9 mouse cellular contexts compared by ENCODE assay signal in genomic region chr11:32384135-32384801, GRCm38 (mm10). TPM values are rescaled to one million over a fixed set of nuclear protein-coding genes. Genes with fewer than 3 reads are reported as not detected.
DNase-seq lines count a peak whose midpoint lies in the region; ATAC-seq lines count a peak whose summit lies in the region.
"Had no signal": no experiment of that assay in that cellular context is flagged by ENCODE, and none has a peak within 500 bp of the region (broad histone marks: within the 10 kb centered on the region; RNA-seq: fewer than 3 reads in every experiment).

No protein-coding gene starts in this region.

- no peaks in the 10 kb centered on the region for H3K27me3 ChIP-seq in kidney, embryonic 14.5 days (ENCODE audit: control insufficient read depth, insufficient read depth, low read length)
- no peaks in the 10 kb centered on the region for H3K27me3 ChIP-seq in embryonic facial prominence, embryonic 13.5 days
- H3K27me3 ChIP-seq in hindbrain, embryonic 15.5 days: no peaks in the 10 kb centered on the region
- H3K27me3 ChIP-seq in neural tube, embryonic 12.5 days (replicated peaks): no peaks in the 10 kb centered on the region

- no peak overlapping the region for H3K4me2 ChIP-seq in kidney, embryonic 14.5 days (replicated peaks; ENCODE audit: low read depth, low read length)
- peak overlapping the region; percentile 22; the same call in 1 of the 2 replicates for H3K4me2 ChIP-seq in embryonic facial prominence, embryonic 13.5 days
- H3K4me2 ChIP-seq in hindbrain, embryonic 15.5 days: no peak overlapping the region
- H3K4me2 ChIP-seq in neural tube, embryonic 12.5 days (replicated peaks): no peak overlapping the region

- no peak for DNase-seq in kidney, postnatal 10 days
- DNase-seq in left cerebral cortex, adult 11 months (ENCODE audit: low spot score): no peak
- no peak for DNase-seq in urinary bladder, adult 18-20 months (ENCODE audit: low spot score in 2 of 2)
- no peak for DNase-seq in gastrocnemius, adult 8-10 months (ENCODE audit: low spot score in 2 of 2)

- H3K4me1 ChIP-seq in kidney, embryonic 14.5 days (ENCODE audit: control insufficient read depth, insufficient read depth, low read length): peaks cover 7% of the 10 kb centered on the region
- peaks cover 27% of the 10 kb centered on the region for H3K4me1 ChIP-seq in embryonic facial prominence, embryonic 13.5 days
- peaks cover 8% of the 10 kb centered on the region; the same call in 1 of the 2 replicates for H3K4me1 ChIP-seq in hindbrain, embryonic 15.5 days (replicated peaks)
- H3K4me1 ChIP-seq in neural tube, embryonic 12.5 days: peaks cover 13% of the 10 kb centered on the region

- H3K9ac ChIP-seq in kidney, embryonic 14.5 days (ENCODE audit: low read depth, low read length): 0 out of 2 replicates have a peak overlapping the region, but pooled peaks have one; percentile 2
- 0 out of 2 replicates have a peak overlapping the region, but pooled peaks have one; percentile 27 for H3K9ac ChIP-seq in embryonic facial prominence, embryonic 13.5 days
- no peak overlapping the region for H3K9ac ChIP-seq in hindbrain, embryonic 15.5 days
- H3K9ac ChIP-seq in neural tube, embryonic 12.5 days: no peak overlapping the region

- WGBS in kidney, embryonic 14.5 days: 62% methylated on average over 7 of the region's 7 CpGs
- WGBS in embryonic facial prominence, embryonic 13.5 days: 74% methylated on average over 7 of the region's 7 CpGs
- WGBS in hindbrain, embryonic 15.5 days: 28% methylated on average over 7 of the region's 7 CpGs
- WGBS in neural tube, embryonic 12.5 days: 41% methylated on average over 7 of the region's 7 CpGs

- H3K4me3 ChIP-seq in kidney, embryonic 14.5 days (ENCODE audit: low read length): no peak overlapping the region
- H3K4me3 ChIP-seq in embryonic facial prominence, embryonic 13.5 days: no peak overlapping the region
- no peak overlapping the region for H3K4me3 ChIP-seq in hindbrain, embryonic 15.5 days
- H3K4me3 ChIP-seq in neural tube, embryonic 12.5 days: no peak overlapping the region
- H3K4me3 ChIP-seq: erythroblast, embryonic 14.5 days had no signal

- H3K27ac ChIP-seq in kidney, embryonic 14.5 days (ENCODE audit: low read depth, low read length): peak overlapping the region; percentile 84
- H3K27ac ChIP-seq in embryonic facial prominence, embryonic 13.5 days: peak overlapping the region; percentile 95
- H3K27ac ChIP-seq in hindbrain, embryonic 15.5 days (replicated peaks): peak overlapping the region; percentile 66
- peak overlapping the region; percentile 37; the same call in 1 of the 2 replicates for H3K27ac ChIP-seq in neural tube, embryonic 12.5 days

- peaks cover 26% of the 10 kb centered on the region; the same call in 1 of the 2 replicates for H3K36me3 ChIP-seq in kidney, embryonic 14.5 days (ENCODE audit: control insufficient read depth, insufficient read depth, low read length)
- peaks cover 62% of the 10 kb centered on the region for H3K36me3 ChIP-seq in embryonic facial prominence, embryonic 13.5 days
- H3K36me3 ChIP-seq in hindbrain, embryonic 15.5 days: peaks cover 24% of the 10 kb centered on the region
- H3K36me3 ChIP-seq in neural tube, embryonic 12.5 days: peaks cover 40% of the 10 kb centered on the region

- no peak; the same call in none of the 2 replicates for ATAC-seq in kidney, embryonic 14.5 days (ENCODE audit: low FRiP score, low TSS enrichment)
- no peak for ATAC-seq in embryonic facial prominence, embryonic 13.5 days (ENCODE audit: insufficient number of reproducible peaks, insufficient read depth, low FRiP score, low TSS enrichment, low read depth)
- no peak for ATAC-seq in hindbrain, embryonic 15.5 days (ENCODE audit: low FRiP score, low read depth)
- ATAC-seq in neural tube, embryonic 12.5 days (ENCODE audit: low FRiP score, low read depth): peak; percentile 36; the same call in 1 of the 2 replicates

- no peaks in the 10 kb centered on the region for H3K9me3 ChIP-seq in kidney, embryonic 14.5 days (ENCODE audit: control insufficient read depth, low read length)
- no peaks in the 10 kb centered on the region for H3K9me3 ChIP-seq in embryonic facial prominence, embryonic 13.5 days
- no peaks in the 10 kb centered on the region for H3K9me3 ChIP-seq in hindbrain, embryonic 15.5 days
- H3K9me3 ChIP-seq in neural tube, embryonic 12.5 days: no peaks in the 10 kb centered on the region

RNA-seq across cellular contexts. Expression of gene Sh3pxd2b, which starts 36.6 kb away (rescaled TPM):
- 19.1 and 25.2 TPM in 2 replicates for polyA plus RNA-seq in kidney, embryonic 14.5 days (2014; fragmentation: Nextera tagmentation; extraction: Ambion mirVana)
- 29.4 and 30.1 TPM in 2 replicates for polyA plus RNA-seq in embryonic facial prominence, embryonic 13.5 days (2015; fragmentation: Nextera tagmentation; extraction: Ambion mirVana)
- 20.8 and 21.1 TPM in 2 replicates for polyA plus RNA-seq in hindbrain, embryonic 15.5 days (2015; fragmentation: Nextera tagmentation; extraction: Ambion mirVana)
- 24.6 and 25.0 TPM in 2 replicates for polyA plus RNA-seq in neural tube, embryonic 12.5 days (2016; fragmentation: Nextera tagmentation; extraction: Ambion mirVana)
- 1 to 10 TPM; 1.7 to 2.8 (median 2.3) TPM for total RNA-seq in gastrocnemius, adult 8-10 months (2022)

Comparison
In these comparisons a context has a peak if more than half of its experiments do, and no peak if none do; other contexts are left out.
1. H3K27ac ChIP-seq: peak in every context shown above with its lines; median percentile 95 in embryonic facial prominence, embryonic 13.5 days; 84 in kidney, embryonic 14.5 days; 66 in hindbrain, embryonic 15.5 days; 37 in neural tube, embryonic 12.5 days.
2. H3K9ac ChIP-seq: peak in kidney, embryonic 14.5 days (single experiment) and embryonic facial prominence, embryonic 13.5 days (single experiment); none in hindbrain, embryonic 15.5 days (single experiment) and neural tube, embryonic 12.5 days (single experiment).